Mouse (Mus musculus): ENCODE results near the gene Soat1. TPM values are rescaled to one million over a fixed set of nuclear protein-coding genes. Genes with fewer than 3 reads are reported as not detected.
A peak's percentile ranks its signal among the peaks of the same experiment; 100 is the strongest.

Gene Soat1
- polyA plus RNA-seq, 1 experiment: 23.7 TPM

- H3K4me1 ChIP-seq: peaks cover 18% of the 10 kb centered on the region
- TF ChIP-seq FLI1 (IDR thresholded peaks at IDR 0.05; ENCODE audit: low read length) (no peak), GATA1 (IDR thresholded peaks at IDR 0.05; ENCODE audit: borderline replicate concordance, low read length) (no peak)
- peaks cover 50% of the 10 kb centered on the region for H3K36me3 ChIP-seq (replicated peaks; ENCODE audit: low read length)
Observed at GRCm38 (mm10) chr1:156437726-156438125, 36.4 kb downstream of the Soat1 start.

GRCm38 (mm10) chr1:156437016-156437708 is 37.0 kb downstream of the Soat1 start:
- Histone ChIP-seq H3K9me3 (no peaks in the 10 kb centered on the region), H3K36me3 (replicated peaks; ENCODE audit: low read length) (peaks cover 54% of the 10 kb centered on the region), H3K4me1 (peaks cover 18% of the 10 kb centered on the region), H3K27me3 (replicated peaks) (no peaks in the 10 kb centered on the region), H3K4me3 (replicated peaks) (no peak overlapping the region)
- no peak for TF ChIP-seq FLI1 (IDR thresholded peaks at IDR 0.05; ENCODE audit: low read length)
- TF ChIP-seq GATA1 (IDR thresholded peaks at IDR 0.05; ENCODE audit: borderline replicate concordance, low read length): no peak

More at GRCm38 (mm10) chr1:156437726-156438125, 36.4 kb downstream of the Soat1 start:
- no peak overlapping the region for H3K4me3 ChIP-seq (replicated peaks)
- H3K27me3 ChIP-seq (replicated peaks): no peaks in the 10 kb centered on the region
- no peaks in the 10 kb centered on the region for H3K9me3 ChIP-seq

- TF ChIP-seq FLI1 (IDR thresholded peaks at IDR 0.05; ENCODE audit: low read length) (no peak), GATA1 (IDR thresholded peaks at IDR 0.05; ENCODE audit: borderline replicate concordance, low read length) (no peak)
- Histone ChIP-seq H3K36me3 (replicated peaks; ENCODE audit: low read length) (peaks cover 51% of the 10 kb centered on the region), H3K27me3 (replicated peaks) (no peaks in the 10 kb centered on the region), H3K9me3 (no peaks in the 10 kb centered on the region), H3K4me1 (peaks cover 13% of the 10 kb centered on the region), H3K4me3 (replicated peaks) (no peak overlapping the region)
Observed at GRCm38 (mm10) chr1:156433497-156433896, 40.6 kb downstream of the Soat1 start.

GRCm38 (mm10) chr1:156432498-156432897 is 41.6 kb downstream of the Soat1 start:
- TF ChIP-seq GATA1 (IDR thresholded peaks at IDR 0.05; ENCODE audit: borderline replicate concordance, low read length) (no peak), FLI1 (IDR thresholded peaks at IDR 0.05; ENCODE audit: low read length) (no peak)
- H3K4me3 ChIP-seq (replicated peaks): no peak overlapping the region
- peaks cover 9% of the 10 kb centered on the region for H3K4me1 ChIP-seq
- no peaks in the 10 kb centered on the region for H3K27me3 ChIP-seq (replicated peaks)
- H3K9me3 ChIP-seq: no peaks in the 10 kb centered on the region
- peaks cover 49% of the 10 kb centered on the region for H3K36me3 ChIP-seq (replicated peaks; ENCODE audit: low read length)

DNA sequence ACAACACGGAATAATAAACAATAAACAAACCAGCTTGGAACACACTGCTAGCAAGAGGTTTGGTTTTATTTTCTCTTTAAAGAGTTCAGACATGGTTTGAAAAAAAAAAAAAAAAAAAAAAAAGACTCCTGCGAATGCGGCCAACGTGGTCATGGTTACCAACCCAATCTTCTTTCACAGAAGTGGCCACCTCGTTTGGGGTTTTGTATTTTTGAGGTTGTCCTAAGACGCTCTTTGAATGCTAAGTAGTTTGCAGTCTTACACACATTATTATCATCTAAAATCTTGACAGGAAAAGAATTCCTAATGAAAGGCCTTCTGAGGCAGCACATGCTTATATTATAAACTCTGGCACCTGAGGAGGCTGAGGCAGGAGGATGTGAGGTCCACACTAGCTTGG is 45.7 kb downstream of the Soat1 start:
- Histone ChIP-seq H3K4me1 (peaks cover 3% of the 10 kb centered on the region; the same call in 1 of the 2 replicates), H3K27me3 (replicated peaks) (no peaks in the 10 kb centered on the region), H3K9me3 (no peaks in the 10 kb centered on the region), H3K4me3 (replicated peaks) (no peak overlapping the region), H3K36me3 (replicated peaks; ENCODE audit: low read length) (peaks cover 30% of the 10 kb centered on the region)
- TF ChIP-seq FLI1 (IDR thresholded peaks at IDR 0.05; ENCODE audit: low read length) (no peak), GATA1 (IDR thresholded peaks at IDR 0.05; ENCODE audit: borderline replicate concordance, low read length) (no peak)

DNA sequence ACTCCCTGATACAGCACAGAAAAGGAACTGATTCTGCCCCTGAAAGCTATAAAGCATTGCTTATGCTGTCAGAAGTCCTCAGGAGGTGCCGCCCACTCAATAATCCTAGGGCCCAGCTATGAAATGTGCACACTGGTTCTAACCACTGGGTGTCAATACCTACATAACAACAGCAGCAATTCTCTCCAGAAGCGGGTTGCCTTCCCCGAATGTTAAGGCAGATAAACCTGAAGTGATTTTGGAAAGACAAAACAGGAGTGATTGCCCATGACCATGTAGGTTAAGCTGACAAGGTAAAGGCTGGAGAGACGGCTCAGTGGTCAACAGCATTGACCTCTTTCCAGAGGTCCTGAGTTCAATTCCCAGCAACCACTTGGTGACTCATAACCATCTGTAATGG is 48.4 kb downstream of the Soat1 start:
- no peaks in the 10 kb centered on the region for H3K9me3 ChIP-seq
- no peak for TF ChIP-seq FLI1 (IDR thresholded peaks at IDR 0.05; ENCODE audit: low read length)
- peaks cover 13% of the 10 kb centered on the region for H3K36me3 ChIP-seq (replicated peaks; ENCODE audit: low read length)
- H3K27me3 ChIP-seq (replicated peaks): no peaks in the 10 kb centered on the region
- H3K4me1 ChIP-seq: peaks cover 10% of the 10 kb centered on the region
- H3K4me3 ChIP-seq (replicated peaks): no peak overlapping the region

DNA sequence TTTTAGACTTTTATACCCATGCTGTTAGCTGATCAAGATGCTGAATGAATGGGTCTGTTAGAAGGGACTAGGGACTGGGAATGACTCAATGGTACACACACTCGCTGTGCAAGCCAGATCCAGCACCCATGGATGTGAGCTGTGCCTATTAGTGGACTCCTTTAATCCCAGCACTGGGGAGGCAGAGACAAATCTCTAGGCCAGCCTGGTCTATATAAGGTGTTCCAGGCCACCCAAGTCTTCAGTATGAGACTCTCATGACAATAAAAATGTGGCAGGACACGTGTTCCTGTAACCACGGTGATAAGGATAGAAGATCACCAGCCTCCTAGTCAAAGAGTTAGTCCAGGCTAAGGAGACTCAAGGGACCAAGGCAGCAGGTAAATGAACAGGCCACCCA is 50.1 kb downstream of the Soat1 start:
- peaks cover 6% of the 10 kb centered on the region for H3K36me3 ChIP-seq (replicated peaks; ENCODE audit: low read length)
- TF ChIP-seq FLI1 (IDR thresholded peaks at IDR 0.05; ENCODE audit: low read length): no peak
- TF ChIP-seq GATA1 (IDR thresholded peaks at IDR 0.05; ENCODE audit: borderline replicate concordance, low read length): no peak
- H3K4me3 ChIP-seq (replicated peaks): no peak overlapping the region
- no peaks in the 10 kb centered on the region for H3K27me3 ChIP-seq (replicated peaks)
- no peaks in the 10 kb centered on the region for H3K9me3 ChIP-seq
- peaks cover 17% of the 10 kb centered on the region for H3K4me1 ChIP-seq

DNA sequence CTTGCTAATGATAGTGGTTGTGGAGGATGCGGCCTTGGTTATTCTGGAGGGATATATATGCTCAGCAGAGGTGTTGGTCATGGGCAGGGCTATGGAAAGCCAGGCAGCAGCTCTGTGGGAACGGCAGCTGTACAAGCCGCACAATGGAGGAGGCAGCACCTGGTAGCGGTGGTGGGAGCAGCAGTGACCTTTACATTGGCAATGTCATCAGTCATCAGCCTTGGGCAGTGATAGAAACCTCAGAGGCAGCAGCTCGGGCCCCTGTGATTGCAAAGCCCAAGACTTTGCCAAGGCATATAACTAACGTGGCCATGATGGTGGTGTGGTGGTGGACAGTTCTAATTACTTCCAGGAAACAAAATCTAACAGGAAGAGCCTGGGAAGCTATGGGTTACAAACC is 50.6 kb downstream of the Soat1 start:
- H3K9me3 ChIP-seq: no peaks in the 10 kb centered on the region

DNA sequence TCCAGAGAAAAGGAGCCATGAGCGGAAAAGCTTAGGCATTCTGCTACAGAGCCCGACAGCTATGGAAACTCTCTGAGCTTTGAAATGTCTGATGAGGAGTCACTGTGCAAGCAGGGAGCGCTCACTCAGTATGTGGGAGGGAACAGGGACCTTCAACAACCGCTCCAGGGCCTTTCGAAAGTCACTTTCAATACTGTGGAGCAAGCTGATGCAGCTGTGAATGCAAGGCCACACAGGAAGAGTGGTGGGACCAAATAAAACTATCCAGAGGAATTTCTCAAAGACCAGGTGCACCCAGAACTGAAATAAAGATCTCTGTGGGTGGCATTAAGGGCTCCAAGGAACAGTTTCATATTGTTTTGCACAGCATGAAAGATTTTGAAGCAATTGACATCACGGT is 51.3 kb downstream of the Soat1 start:
- Histone ChIP-seq H3K4me1 (peaks cover 17% of the 10 kb centered on the region), H3K4me3 (replicated peaks) (no peak overlapping the region), H3K36me3 (replicated peaks; ENCODE audit: low read length) (peaks cover 6% of the 10 kb centered on the region), H3K27me3 (replicated peaks) (no peaks in the 10 kb centered on the region), H3K9me3 (no peaks in the 10 kb centered on the region)
- TF ChIP-seq FLI1 (IDR thresholded peaks at IDR 0.05; ENCODE audit: low read length) (no peak), GATA1 (IDR thresholded peaks at IDR 0.05; ENCODE audit: borderline replicate concordance, low read length) (no peak)

More for the DNA sequence above, 50.6 kb downstream of the Soat1 start:
- Histone ChIP-seq H3K4me3 (replicated peaks) (no peak overlapping the region), H3K4me1 (peaks cover 17% of the 10 kb centered on the region), H3K36me3 (replicated peaks; ENCODE audit: low read length) (peaks cover 6% of the 10 kb centered on the region), H3K27me3 (replicated peaks) (no peaks in the 10 kb centered on the region)
- no peak for TF ChIP-seq FLI1 (IDR thresholded peaks at IDR 0.05; ENCODE audit: low read length)

DNA sequence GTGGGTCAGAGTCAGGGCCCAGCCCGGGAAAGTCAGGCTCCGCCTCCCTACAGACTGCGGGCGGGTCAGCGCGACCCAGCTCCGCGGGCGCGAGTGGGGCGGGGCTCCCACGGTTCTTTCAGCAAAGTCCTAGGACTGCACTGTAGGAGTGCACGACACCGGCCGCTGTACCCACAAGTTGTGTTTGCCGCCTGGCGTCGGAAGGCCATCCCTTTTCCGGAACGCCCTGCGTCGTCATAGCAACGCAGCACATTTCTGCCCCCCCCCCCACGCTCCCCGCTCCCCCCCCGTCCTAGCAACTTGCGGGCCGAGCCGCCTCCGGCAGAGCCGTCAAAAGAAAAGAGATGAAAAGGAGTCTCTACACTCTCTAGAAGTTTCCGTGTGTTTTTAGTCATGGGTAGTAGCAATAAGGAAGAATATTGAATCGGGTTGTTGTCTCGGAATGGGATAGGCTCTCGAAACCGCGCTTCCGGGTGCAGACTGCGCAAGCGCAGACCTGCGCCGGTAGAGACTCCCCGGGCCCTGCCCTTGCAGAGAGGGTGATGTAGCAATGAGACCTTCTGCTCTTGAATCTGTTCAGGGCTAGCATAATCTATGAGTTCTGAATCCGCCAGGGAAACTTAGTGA is 53.3 kb downstream of the Soat1 start, which contains the start of gene Axdnd1:
TSS of gene Axdnd1 (minus strand) at position 489 of the 627 bp plus-strand sequence.
- 0 out of 2 replicates have a peak, but pooled peaks cover 2% of the 10 kb centered on the region for H3K9me3 ChIP-seq
- TF ChIP-seq GATA1 (IDR thresholded peaks at IDR 0.05; ENCODE audit: borderline replicate concordance, low read length): no peak
- no peak for TF ChIP-seq FLI1 (IDR thresholded peaks at IDR 0.05; ENCODE audit: low read length)
- peaks cover 17% of the 10 kb centered on the region for H3K4me1 ChIP-seq
- H3K36me3 ChIP-seq (replicated peaks; ENCODE audit: low read length): peaks cover 3% of the 10 kb centered on the region
- H3K4me3 ChIP-seq (replicated peaks): peak within 1 kb of the TSS; percentile 94
- no peaks in the 10 kb centered on the region for H3K27me3 ChIP-seq (replicated peaks)
